Mouse (Mus musculus) liver, postnatal 0 days (tissue): ENCODE data around the gene Noxo1. TPM values are rescaled to one million over a fixed set of nuclear protein-coding genes. Genes with fewer than 3 reads are reported as not detected.
"Not testable (repeated sequence)": the region's sequence is repeated elsewhere in the genome, so short reads cannot be mapped to it uniquely, and the experiment has no call there.

Source experiments
- ATAC-seq: fragments of 200-750 bp; cut with Nextera tagmentation; 2 replicates; pipeline ENCODE4 v1.8.0; 2017; ENCODE audit warnings: mild to moderate bottlenecking, moderate library complexity
- DNase-seq: peaks from one replicate; pipeline ENCODE4 v3.0.0-alpha.2; 2016
- H3K27ac ChIP-seq: fragments of 300-500 bp; sonication (generic); 2 replicates; pipeline ENCODE4 v1.5.1; 2014; ENCODE audit warnings: antibody characterized with exemption, moderate library complexity, mild to moderate bottlenecking, low read depth
- H3K27me3 ChIP-seq: fragments of 300-500 bp; sonication (generic); 2 replicates; pipeline ENCODE4 v1.6.1; 2014; ENCODE audit warnings: low read length, control low read depth, mixed read lengths; ENCODE audit not compliant: insufficient read depth
- H3K36me3 ChIP-seq: fragments of 300-500 bp; sonication (generic); replicated peaks from 2 replicates; pipeline ENCODE4 v1.6.1; 2014; ENCODE audit warnings: mild to moderate bottlenecking, control low read depth, low read length, moderate library complexity, mixed read lengths; ENCODE audit not compliant: insufficient read depth
- H3K4me1 ChIP-seq: fragments of 300-500 bp; sonication (generic); 2 replicates; pipeline ENCODE4 v1.6.1; 2014; ENCODE audit warnings: antibody characterized with exemption, mild to moderate bottlenecking, control low read depth; ENCODE audit not compliant: insufficient read depth
- H3K4me2 ChIP-seq: fragments of 300-500 bp; sonication (generic); 2 replicates; pipeline ENCODE4 v1.6.1; 2014; ENCODE audit warnings: low read depth, mild to moderate bottlenecking, low read length, moderate library complexity, mixed read lengths
- H3K4me3 ChIP-seq: fragments of 300-500 bp; sonication (generic); 2 replicates; pipeline ENCODE4 v1.5.1; 2014; ENCODE audit warnings: low read depth, low read length
- H3K9ac ChIP-seq: fragments of 300-500 bp; sonication (generic); replicated peaks from 2 replicates; pipeline ENCODE4 v1.6.1; 2014; ENCODE audit warnings: mild to moderate bottlenecking, moderate library complexity
- H3K9me3 ChIP-seq: fragments of 300-500 bp; sonication (generic); 2 replicates; pipeline ENCODE4 v1.6.1; 2016; ENCODE audit warnings: mild to moderate bottlenecking, control low read depth, low read length, mixed read lengths
- CTCF ChIP-seq: sonication (generic); IDR thresholded peaks from 2 replicates; pipeline ENCODE4 v1.5.1; 2016; ENCODE audit warnings: antibody characterized with exemption, low read depth
- EP300 ChIP-seq: IDR thresholded peaks from 2 replicates; pipeline ENCODE4 v1.6.1; 2016; ENCODE audit warnings: antibody characterized with exemption, low read depth, mild to moderate bottlenecking
- WGBS: fragments of 180-500 bp; shearing (Covaris S2); extraction: QIAGEN DNeasy Blood & Tissue Kit; methylation state at CpG from one replicate; pipeline ENCODE4 v1.1.7; 2014; ENCODE audit not compliant: insufficient replicate concordance; 5-methylcytosine and 5-hydroxymethylcytosine counted together
- polyA plus RNA-seq: library from polyadenylated mRNA; unstranded; fragments of >200 nt; fragmentation: Nextera tagmentation; extraction: Ambion mirVana; gene quantifications from 2 replicates; pipeline ENCODE4 v1.2.1, GENCODE M21; 2015

Noxo1 gene
- polyA plus RNA-seq, 1 experiment from 2014 or later, result 0.51 TPM

DNA sequence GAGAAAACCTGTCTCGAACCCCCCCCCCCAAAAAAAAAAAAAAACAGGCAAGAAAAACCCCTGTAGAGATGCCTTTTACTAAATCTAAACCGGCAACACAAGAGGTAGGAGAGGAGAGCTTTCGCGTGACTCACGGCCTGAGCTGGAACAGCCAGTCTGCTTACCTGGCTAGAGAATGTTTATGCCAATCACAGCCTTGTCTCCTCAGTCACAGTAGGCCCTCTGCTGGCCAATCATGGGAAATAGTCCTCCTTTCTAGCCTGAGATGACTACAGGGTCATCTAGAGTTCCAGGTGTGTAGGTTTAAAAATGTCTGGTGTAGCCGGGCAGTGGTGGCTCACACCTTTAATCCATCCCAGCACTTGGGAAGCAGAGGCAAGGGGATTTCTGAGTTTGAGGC lies 28.6 kb upstream of the Noxo1 start:
- no peaks in the 10 kb centered on the region for H3K9me3 ChIP-seq
- no peaks in the 10 kb centered on the region for H3K27me3 ChIP-seq
- H3K27ac ChIP-seq, result no peak overlapping the region
- no peak overlapping the region for H3K4me3 ChIP-seq
- DNase-seq, result peak; percentile 66
- H3K4me2 ChIP-seq, result no peak overlapping the region
- H3K36me3 ChIP-seq, result no peaks in the 10 kb centered on the region
- no peak overlapping the region for H3K9ac ChIP-seq
- H3K4me1 ChIP-seq, result peaks cover 30% of the 10 kb centered on the region
- no peak for TF ChIP-seq EP300
- TF ChIP-seq CTCF, result peak; percentile 85
- WGBS, result 18% methylated on average over 6 of the region's 6 CpGs
- 0 out of 2 replicates have a peak, but pooled peaks have one; percentile 4 for ATAC-seq

GRCm38 (mm10) chr17:24669214-24669544 lies 26.9 kb upstream of the Noxo1 start:
- peak; percentile 4 for ATAC-seq
- peak overlapping the region; percentile 95 for H3K27ac ChIP-seq
- not testable (repeated sequence) for H3K36me3 ChIP-seq, H3K27me3 ChIP-seq, DNase-seq, H3K9me3 ChIP-seq
- H3K4me2 ChIP-seq, result peak overlapping the region; percentile 98
- WGBS, result 6% methylated on average over 15 of the region's 15 CpGs
- H3K4me1 ChIP-seq, result peaks cover 37% of the 10 kb centered on the region
- H3K4me3 ChIP-seq, result peak overlapping the region; percentile 100
- peak overlapping the region; percentile 99 for H3K9ac ChIP-seq

GRCm38 (mm10) chr17:24669545-24670245 lies 26.3 kb upstream of the Noxo1 start, which contains the start of gene Zfp598:
Gene Zfp598 (plus strand): TSS chr17:24669687.
- Histone ChIP-seq H3K4me2 (peak within 1 kb of the TSS; percentile 98), H3K36me3 (no peaks in the 10 kb centered on the region), H3K27me3 (no peaks in the 10 kb centered on the region), H3K4me3 (peak within 1 kb of the TSS; percentile 100), H3K27ac (peak within 1 kb of the TSS; percentile 95), H3K4me1 (peaks cover 40% of the 10 kb centered on the region), H3K9ac (peak within 1 kb of the TSS; percentile 99), H3K9me3 (no peaks in the 10 kb centered on the region)
- 0% methylated on average over 52 of the region's 80 CpGs for WGBS
- DNase-seq (peak; percentile 97), ATAC-seq (peak; percentile 93)
- TF ChIP-seq EP300 (no peak), CTCF (peak; percentile 47)

- Histone ChIP-seq H3K27ac (peak overlapping the region; percentile 95), H3K4me2 (peak overlapping the region; percentile 98), H3K36me3 (no peaks in the 10 kb centered on the region), H3K9ac (peak overlapping the region; percentile 99), H3K4me3 (peak overlapping the region; percentile 100), H3K4me1 (peaks cover 40% of the 10 kb centered on the region), H3K9me3 (no peaks in the 10 kb centered on the region), H3K27me3 (no peaks in the 10 kb centered on the region)
- ATAC-seq (no peak), DNase-seq (no peak)
- TF ChIP-seq CTCF (no peak), EP300 (no peak)
- 5% methylated on average over 8 of the region's 8 CpGs for WGBS
These were observed 25.7 kb upstream of the Noxo1 start for GRCm38 (mm10) chr17:24670246-24670844.

DNA sequence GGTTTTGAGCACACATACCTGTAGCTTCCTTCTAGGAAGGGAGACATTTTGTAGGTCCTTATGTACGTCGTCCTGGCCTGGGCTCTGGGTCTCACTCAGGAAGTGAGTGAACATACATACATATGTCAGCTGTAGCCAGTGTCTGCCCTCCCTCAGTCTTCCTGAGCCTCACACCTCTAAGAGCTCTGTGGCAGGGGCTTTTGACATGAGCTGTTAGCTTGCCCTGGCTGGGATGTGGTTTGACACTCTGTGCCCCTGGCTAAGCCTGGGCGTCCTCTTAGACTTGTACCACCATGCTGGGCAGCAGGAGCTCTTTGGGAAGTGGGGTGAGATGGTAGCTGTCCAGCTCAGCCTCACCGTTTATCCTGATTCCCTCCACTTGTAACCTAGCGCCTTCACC lies 24.7 kb upstream of the Noxo1 start:
- no peaks in the 10 kb centered on the region for H3K9me3 ChIP-seq
- peak overlapping the region; percentile 98 for H3K4me2 ChIP-seq
- TF ChIP-seq EP300 (no peak), CTCF (no peak)
- peak overlapping the region; percentile 99; the same call in 1 of the 2 replicates for H3K9ac ChIP-seq
- ATAC-seq (no peak), DNase-seq (no peak)
- no peak overlapping the region for H3K4me3 ChIP-seq
- no peaks in the 10 kb centered on the region for H3K27me3 ChIP-seq
- peaks cover 40% of the 10 kb centered on the region for H3K4me1 ChIP-seq
- WGBS, result 54% methylated on average over 5 of the region's 5 CpGs
- H3K27ac ChIP-seq, result peak overlapping the region; percentile 31; the same call in 1 of the 2 replicates
- no peaks in the 10 kb centered on the region for H3K36me3 ChIP-seq

DNA sequence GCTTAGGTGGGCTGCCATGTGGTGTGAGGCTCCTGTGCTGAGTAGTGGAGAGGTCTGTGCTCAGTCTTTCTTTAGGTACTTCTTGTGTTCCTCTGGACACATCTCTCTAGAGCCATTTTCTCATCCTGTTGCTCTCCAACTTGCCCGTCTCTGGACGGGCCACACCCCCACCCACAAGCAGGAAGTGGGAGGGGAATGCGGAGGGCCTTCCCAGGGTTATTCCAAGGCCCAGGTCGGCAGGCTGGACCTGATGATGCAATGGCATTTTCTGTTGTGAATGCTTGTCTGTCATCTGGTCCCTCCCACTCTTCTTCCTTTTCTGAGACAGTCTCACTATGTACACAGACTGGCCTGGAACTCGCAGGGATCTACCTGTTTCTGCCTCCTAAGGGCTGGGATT lies 23.9 kb upstream of the Noxo1 start:
- peak; percentile 40 for ATAC-seq
- Histone ChIP-seq H3K9ac (no peak overlapping the region; the same call in 1 of the 2 replicates), H3K36me3 (peaks cover 7% of the 10 kb centered on the region), H3K4me3 (no peak overlapping the region), H3K4me1 (peaks cover 40% of the 10 kb centered on the region), H3K9me3 (no peaks in the 10 kb centered on the region), H3K4me2 (peak overlapping the region; percentile 98), H3K27me3 (no peaks in the 10 kb centered on the region), H3K27ac (peak overlapping the region; percentile 31; the same call in 1 of the 2 replicates)
- TF ChIP-seq CTCF (no peak), EP300 (no peak)
- peak; percentile 75 for DNase-seq
- WGBS, result 10% methylated on average over 5 of the region's 5 CpGs
